Mouse (Mus musculus) intestine, embryonic 14.5 days (tissue): ENCODE measurements at regions not wholly inside any gene's neighbourhood (a gene's known extent, or its start where the extent isn't known, plus 50 kb on each side); places are given as distances from the start of the nearest gene placed in this dataset.

Source experiments
- ATAC-seq: fragments of 200-750 bp; cut with Nextera tagmentation; replicated peaks from 2 replicates; pipeline ENCODE4 v1.8.0; 2017; ENCODE audit warnings: low read depth, moderate number of reproducible peaks, moderate TSS enrichment, moderate library complexity; ENCODE audit not compliant: low FRiP score, low TSS enrichment
- DNase-seq: peaks from one replicate; pipeline ENCODE4 v3.0.0-alpha.2; 2018; ENCODE audit warnings: low spot score
- H3K27ac ChIP-seq: fragments of 300-500 bp; sonication (generic); 2 replicates; pipeline ENCODE4 v1.5.1; 2014; ENCODE audit warnings: low read depth, mild to moderate bottlenecking, control low read depth
- H3K27me3 ChIP-seq: fragments of 300-500 bp; sonication (generic); replicated peaks from 2 replicates; pipeline ENCODE4 v1.6.1; 2014; ENCODE audit warnings: low read length, control low read depth; ENCODE audit not compliant: control insufficient read depth, insufficient read depth
- H3K36me3 ChIP-seq: fragments of 300-500 bp; sonication (generic); 2 replicates; pipeline ENCODE4 v1.6.1; 2014; ENCODE audit warnings: low read length, control low read depth; ENCODE audit not compliant: control insufficient read depth, insufficient read depth
- H3K4me1 ChIP-seq: fragments of 300-500 bp; sonication (generic); replicated peaks from 2 replicates; pipeline ENCODE4 v1.6.1; 2014; ENCODE audit warnings: low read length, control low read depth, mixed read lengths; ENCODE audit not compliant: control insufficient read depth, insufficient read depth
- H3K4me2 ChIP-seq: fragments of 300-500 bp; sonication (generic); 2 replicates; pipeline ENCODE4 v1.6.1; 2014; ENCODE audit warnings: low read length
- H3K4me3 ChIP-seq: fragments of 300-500 bp; sonication (generic); 2 replicates; pipeline ENCODE4 v1.5.1; 2014; ENCODE audit warnings: low read depth, low read length, control low read depth, mixed read lengths
- H3K9ac ChIP-seq: fragments of 300-500 bp; sonication (generic); 2 replicates; pipeline ENCODE4 v1.6.1; 2014; ENCODE audit warnings: mild to moderate bottlenecking, low read length
- H3K9me3 ChIP-seq: fragments of 300-500 bp; sonication (generic); 2 replicates; pipeline ENCODE4 v1.6.1; 2016; ENCODE audit warnings: low read length, control low read depth; ENCODE audit not compliant: control insufficient read depth
- WGBS: fragments of 180-500 bp; shearing (Covaris S2); extraction: QIAGEN DNeasy Blood & Tissue Kit; methylation state at CpG from one replicate; pipeline ENCODE4 v1.1.7; 2014; 5-methylcytosine and 5-hydroxymethylcytosine counted together

DNA sequence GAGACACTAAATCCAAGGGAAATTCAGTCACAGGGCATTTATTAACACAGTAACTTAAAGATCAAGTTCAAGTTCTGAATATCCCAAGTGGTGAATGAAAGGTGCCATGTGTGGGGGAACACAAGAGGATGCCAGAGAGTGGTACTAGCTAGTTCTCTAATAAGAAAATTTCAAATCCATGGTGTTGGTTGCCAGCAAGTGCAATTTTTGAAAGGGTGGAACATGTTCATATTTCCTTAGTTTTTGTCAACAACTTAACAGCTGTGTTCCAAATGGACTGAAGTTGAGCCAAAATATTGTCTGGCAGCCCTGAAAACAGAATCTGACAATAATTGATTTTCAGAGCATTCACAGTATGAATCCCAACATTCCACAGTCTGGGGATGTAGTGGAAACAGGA, 919.1 kb upstream of the Acvr2a start:
- Histone ChIP-seq H3K9ac (no peak overlapping the region), H3K4me2 (no peak overlapping the region), H3K27me3 (no peaks in the 10 kb centered on the region), H3K4me1 (no peaks in the 10 kb centered on the region), H3K4me3 (no peak overlapping the region), H3K36me3 (no peaks in the 10 kb centered on the region), H3K9me3 (no peaks in the 10 kb centered on the region), H3K27ac (no peak overlapping the region)
- DNase-seq (no peak), ATAC-seq (no peak)

DNA sequence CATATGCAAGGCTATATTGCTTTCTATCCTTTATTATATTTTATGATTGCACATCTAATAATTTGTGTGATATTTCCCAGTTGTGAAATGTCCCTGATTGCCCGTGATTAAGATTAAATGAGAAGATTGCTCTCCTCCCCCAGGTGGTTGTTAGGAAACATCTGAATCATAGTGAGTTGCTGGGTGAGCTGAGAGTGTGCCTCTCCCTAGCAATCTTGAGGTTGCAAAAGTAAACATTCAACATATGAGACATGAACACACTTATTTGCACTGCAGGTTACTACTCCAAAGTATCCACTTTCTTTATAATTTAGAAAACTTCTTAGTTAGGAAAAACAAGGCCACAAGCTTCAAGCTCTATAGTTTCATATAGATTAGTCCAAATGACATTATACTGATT, 899.6 kb upstream of the Acvr2a start:
- Histone ChIP-seq H3K9me3 (no peaks in the 10 kb centered on the region), H3K9ac (no peak overlapping the region), H3K4me2 (no peak overlapping the region), H3K27ac (no peak overlapping the region), H3K27me3 (no peaks in the 10 kb centered on the region), H3K4me3 (no peak overlapping the region), H3K4me1 (no peaks in the 10 kb centered on the region), H3K36me3 (no peaks in the 10 kb centered on the region)
- no peak for DNase-seq
- WGBS, result 68% methylated on average over 1 of the region's 1 CpGs
- no peak for ATAC-seq

DNA sequence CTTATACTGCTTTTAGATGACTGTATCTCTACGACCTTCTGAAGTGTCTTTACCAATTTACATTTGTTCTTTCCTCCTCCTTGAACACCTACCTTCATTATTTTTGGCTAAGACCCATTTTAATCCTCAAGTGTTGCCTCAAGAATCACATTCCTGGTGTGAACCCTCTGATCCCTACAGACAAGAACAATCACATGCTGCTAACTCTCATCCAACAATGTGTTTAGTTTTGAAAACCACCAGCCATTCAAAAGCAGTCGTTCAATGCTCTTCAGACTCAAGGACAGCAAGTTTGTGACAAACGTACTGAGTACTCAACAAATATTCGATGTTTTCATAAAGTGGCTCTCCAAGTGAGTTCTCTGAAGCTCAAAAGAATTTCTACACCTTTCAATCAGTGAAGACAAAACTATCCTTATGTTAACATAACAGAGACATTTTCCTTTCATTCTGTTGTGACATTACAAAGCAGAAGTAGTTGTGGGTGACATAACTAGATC, 898.9 kb upstream of the Acvr2a start:
- H3K4me1 ChIP-seq, result no peaks in the 10 kb centered on the region
- no peak for ATAC-seq
- no peaks in the 10 kb centered on the region for H3K36me3 ChIP-seq
- no peaks in the 10 kb centered on the region for H3K9me3 ChIP-seq
- no peak overlapping the region for H3K9ac ChIP-seq
- no peak overlapping the region for H3K27ac ChIP-seq
- no peak overlapping the region for H3K4me2 ChIP-seq
- no peak for DNase-seq
- WGBS, result 87% methylated on average over 4 of the region's 4 CpGs
- H3K4me3 ChIP-seq, result no peak overlapping the region
- no peaks in the 10 kb centered on the region for H3K27me3 ChIP-seq

DNA sequence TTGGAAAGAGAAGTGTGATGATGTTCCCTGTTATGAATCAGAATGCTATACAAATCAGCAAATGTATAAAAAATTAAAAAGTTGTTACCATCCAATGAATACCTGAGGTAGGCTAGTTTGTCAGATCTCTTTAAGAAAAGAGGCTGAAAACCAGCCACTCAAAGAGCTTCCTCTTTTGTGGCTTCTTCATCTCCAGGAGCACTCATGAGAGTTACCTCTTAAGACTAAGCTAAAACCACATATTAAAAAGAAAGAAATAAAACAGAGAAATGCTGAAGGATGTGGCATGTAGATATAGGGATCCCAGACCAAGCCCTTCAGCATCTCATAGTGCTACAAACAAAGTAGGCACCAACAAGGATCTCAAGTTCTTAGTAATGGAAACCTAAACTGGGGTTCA, 890.9 kb upstream of the Acvr2a start:
- DNase-seq (no peak), ATAC-seq (no peak)
- Histone ChIP-seq H3K36me3 (no peaks in the 10 kb centered on the region), H3K9me3 (no peaks in the 10 kb centered on the region), H3K4me1 (no peaks in the 10 kb centered on the region), H3K27me3 (no peaks in the 10 kb centered on the region), H3K9ac (no peak overlapping the region), H3K27ac (no peak overlapping the region), H3K4me2 (no peak overlapping the region), H3K4me3 (no peak overlapping the region)

DNA sequence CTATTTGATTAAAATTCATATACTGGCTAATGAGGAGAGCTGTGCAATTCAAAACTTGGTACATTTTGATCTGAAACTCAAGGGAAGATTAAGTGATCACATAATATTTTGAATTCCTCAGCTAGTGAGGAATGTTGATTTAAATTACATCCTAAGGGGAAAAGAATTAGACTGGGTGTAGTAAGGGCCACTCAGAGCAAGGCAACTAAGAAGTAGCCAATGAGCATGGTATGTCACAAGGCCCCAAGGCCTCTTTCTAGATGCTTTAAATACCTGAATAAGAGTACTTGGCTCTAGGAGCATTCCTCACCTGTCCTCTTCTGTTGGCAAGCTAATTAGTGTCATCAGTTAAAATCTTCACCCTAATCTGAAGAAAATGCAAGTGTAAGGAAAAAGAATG, 887.3 kb upstream of the Acvr2a start:
- no peaks in the 10 kb centered on the region for H3K4me1 ChIP-seq
- no peak overlapping the region for H3K4me2 ChIP-seq
- ATAC-seq (no peak), DNase-seq (no peak)
- no peaks in the 10 kb centered on the region for H3K27me3 ChIP-seq
- no peaks in the 10 kb centered on the region for H3K36me3 ChIP-seq
- H3K27ac ChIP-seq, result no peak overlapping the region
- no peaks in the 10 kb centered on the region for H3K9me3 ChIP-seq
- H3K4me3 ChIP-seq, result no peak overlapping the region
- no peak overlapping the region for H3K9ac ChIP-seq

DNA sequence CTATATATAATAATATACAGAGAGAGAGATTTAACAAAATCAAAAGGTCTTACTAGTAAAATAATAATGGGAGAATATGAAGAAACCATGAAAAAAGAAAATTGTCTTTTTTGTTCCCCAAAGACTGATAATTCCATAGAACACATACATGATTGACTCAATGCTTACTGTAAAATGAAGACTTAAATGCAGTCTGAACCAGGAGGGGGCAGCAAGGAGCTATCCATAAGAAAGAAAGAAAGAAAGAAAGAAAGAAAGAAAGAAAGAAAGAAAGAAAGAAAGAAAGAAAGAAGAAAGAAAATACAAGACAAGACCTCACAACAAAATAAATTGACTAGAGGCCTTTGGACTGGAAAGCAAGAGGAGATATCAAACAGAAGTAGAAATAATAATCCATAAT, 868.8 kb upstream of the Acvr2a start:
- ATAC-seq (no peak), DNase-seq (no peak)
- H3K27me3 ChIP-seq, result no peaks in the 10 kb centered on the region
- H3K27ac ChIP-seq, result no peak overlapping the region
- H3K4me2 ChIP-seq, result no peak overlapping the region
- no peaks in the 10 kb centered on the region for H3K4me1 ChIP-seq
- no peak overlapping the region for H3K9ac ChIP-seq
- no peak overlapping the region for H3K4me3 ChIP-seq
- no peaks in the 10 kb centered on the region for H3K36me3 ChIP-seq
- no peaks in the 10 kb centered on the region for H3K9me3 ChIP-seq

DNA sequence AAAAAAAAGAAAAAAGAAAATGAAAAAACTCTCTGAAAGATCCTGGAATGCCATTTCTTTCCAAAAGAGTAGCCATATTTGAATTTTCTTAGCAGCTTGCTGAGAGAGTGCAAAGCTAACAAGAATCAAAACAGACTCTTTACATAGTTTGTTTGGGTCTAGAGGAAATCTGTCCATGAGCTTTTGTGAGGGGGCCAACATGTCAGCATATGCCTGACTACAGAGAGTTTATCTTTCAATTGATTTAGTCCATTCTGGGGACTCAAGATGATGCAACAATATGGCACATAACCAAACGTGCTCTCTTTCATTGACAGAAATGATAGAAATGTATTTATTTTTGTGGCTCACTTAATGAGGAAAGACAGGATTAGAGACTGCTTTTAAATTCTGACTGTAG, 822.8 kb upstream of the Acvr2a start:
- H3K36me3 ChIP-seq, result no peaks in the 10 kb centered on the region
- H3K4me2 ChIP-seq, result no peak overlapping the region
- H3K9me3 ChIP-seq, result no peaks in the 10 kb centered on the region
- no peak overlapping the region for H3K9ac ChIP-seq
- ATAC-seq (no peak), DNase-seq (no peak)
- H3K27me3 ChIP-seq, result no peaks in the 10 kb centered on the region
- H3K4me3 ChIP-seq, result no peak overlapping the region
- 45% methylated on average over 1 of the region's 1 CpGs for WGBS
- no peak overlapping the region for H3K27ac ChIP-seq
- no peaks in the 10 kb centered on the region for H3K4me1 ChIP-seq

DNA sequence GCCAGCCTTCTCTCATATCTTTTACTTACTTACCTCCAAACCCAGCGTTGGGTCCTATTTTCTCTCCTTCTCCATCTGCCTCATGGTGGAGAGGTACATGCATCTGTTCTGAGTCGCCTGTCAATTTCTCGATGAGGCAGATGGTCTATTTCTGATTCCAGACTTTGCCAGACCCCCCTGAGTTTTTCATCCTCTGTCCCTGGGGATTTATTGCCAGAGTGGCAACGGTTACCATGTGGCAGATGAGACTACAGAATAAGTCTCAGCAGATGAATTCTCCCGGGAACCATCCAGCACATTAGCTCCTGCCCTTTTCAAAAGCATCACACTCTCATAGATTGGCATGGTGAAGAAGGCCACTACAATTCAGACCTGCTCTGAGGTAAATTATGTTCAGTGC, 819.7 kb upstream of the Acvr2a start:
- WGBS, result 80% methylated on average over 5 of the region's 5 CpGs
- DNase-seq (no peak), ATAC-seq (no peak)

DNA sequence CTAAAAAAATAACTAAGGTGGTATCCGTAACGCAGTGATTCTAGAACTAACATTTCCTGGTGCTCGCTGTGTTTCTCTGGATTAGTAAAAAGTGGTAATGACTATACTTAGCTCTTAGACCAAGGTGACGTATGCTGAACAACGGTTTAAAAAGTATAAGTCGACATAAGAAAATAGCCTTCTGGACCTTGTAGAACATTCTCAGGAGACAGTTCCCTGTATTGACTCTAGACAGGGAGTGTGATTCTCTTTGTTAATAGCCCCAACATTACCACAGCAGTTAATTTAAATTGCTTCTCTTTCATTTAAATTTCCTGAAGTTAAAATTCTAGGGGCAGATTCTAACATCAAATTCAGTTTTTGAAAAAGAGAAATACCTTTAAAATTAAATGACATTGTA, 812.7 kb upstream of the Acvr2a start:
- H3K9me3 ChIP-seq, result no peaks in the 10 kb centered on the region
- no peak overlapping the region for H3K4me3 ChIP-seq
- no peak overlapping the region for H3K4me2 ChIP-seq
- H3K27ac ChIP-seq, result no peak overlapping the region
- peaks cover 6% of the 10 kb centered on the region; the same call in 1 of the 2 replicates for H3K4me1 ChIP-seq
- no peak overlapping the region for H3K9ac ChIP-seq
- no peaks in the 10 kb centered on the region for H3K36me3 ChIP-seq
- 91% methylated on average over 6 of the region's 6 CpGs for WGBS
- H3K27me3 ChIP-seq, result no peaks in the 10 kb centered on the region
- no peak for ATAC-seq
- DNase-seq, result no peak

More for the DNA sequence above, 819.7 kb upstream of the Acvr2a start:
- H3K36me3 ChIP-seq, result no peaks in the 10 kb centered on the region
- H3K9ac ChIP-seq, result no peak overlapping the region
- no peaks in the 10 kb centered on the region for H3K4me1 ChIP-seq
- no peak overlapping the region for H3K4me2 ChIP-seq
- H3K27ac ChIP-seq, result no peak overlapping the region
- no peaks in the 10 kb centered on the region for H3K27me3 ChIP-seq
- no peaks in the 10 kb centered on the region for H3K9me3 ChIP-seq
- H3K4me3 ChIP-seq, result no peak overlapping the region
